Mouse (Mus musculus) kidney, adult 10 weeks (tissue): ENCODE results near the gene Gm16506. TPM values are rescaled to one million over a fixed set of nuclear protein-coding genes. Genes with fewer than 3 reads are reported as not detected.

ENCODE experiments used
- polyA plus RNA-seq: library from polyadenylated mRNA; stranded (reverse); fragments of 350-450 nt; fragmentation: Illumina TruSeq; extraction: RNeasy Lipid Tissue Mini Kit (QIAGEN cat#74804); gene quantifications from one replicate; pipeline ENCODE4 v1.2.3, GENCODE M21; 2014; ENCODE audit warnings: low read depth, low replicate concordance

Gm16506 gene
- not detected for polyA plus RNA-seq

DNA sequence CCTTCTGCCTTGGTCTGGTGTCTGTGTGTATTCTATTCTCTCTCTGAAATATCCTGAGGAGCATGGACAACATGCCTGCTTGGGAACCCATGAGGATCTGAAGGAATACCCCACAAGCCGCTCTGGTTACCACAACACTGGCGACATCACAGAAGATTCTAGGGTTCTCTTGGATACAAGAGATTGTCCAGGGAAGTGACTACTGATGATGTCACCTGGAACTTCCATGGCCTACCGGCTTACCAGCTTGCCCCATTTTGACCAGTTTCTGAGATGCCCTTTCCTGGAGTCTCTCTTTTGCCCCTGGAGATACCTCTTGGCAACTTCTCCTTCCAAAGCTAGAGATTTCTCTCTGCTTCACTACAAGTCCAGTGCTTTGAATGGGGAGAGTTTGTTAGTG lies at the start of gene Gm16506:
Gm16506 (minus strand) TSS at position 101 of the 400 bp plus-strand sequence.

DNA sequence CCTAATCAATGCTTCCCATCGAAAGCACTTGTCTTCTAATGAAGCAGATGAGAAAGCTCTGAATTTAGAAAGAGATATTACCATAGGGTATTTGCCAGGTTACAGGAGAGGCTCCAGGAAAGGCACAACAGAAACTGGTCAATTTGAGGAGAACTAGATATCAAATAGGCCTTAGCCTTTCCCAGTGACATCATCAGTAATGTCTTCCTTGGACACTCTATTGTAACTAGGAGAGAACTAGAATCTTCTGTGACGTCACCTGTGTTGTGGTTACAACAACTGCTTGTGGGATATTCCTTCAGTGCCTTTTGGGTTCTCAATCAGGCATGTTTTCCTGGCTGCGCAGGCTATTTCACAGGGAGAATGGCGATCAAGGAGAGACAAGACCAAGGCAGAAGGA lies 20.3 kb upstream of the Gm16506 start, which contains the start of gene Gm6526:
Gm6526 (plus strand) TSS at position 301 of the 400 bp plus-strand sequence.

DNA sequence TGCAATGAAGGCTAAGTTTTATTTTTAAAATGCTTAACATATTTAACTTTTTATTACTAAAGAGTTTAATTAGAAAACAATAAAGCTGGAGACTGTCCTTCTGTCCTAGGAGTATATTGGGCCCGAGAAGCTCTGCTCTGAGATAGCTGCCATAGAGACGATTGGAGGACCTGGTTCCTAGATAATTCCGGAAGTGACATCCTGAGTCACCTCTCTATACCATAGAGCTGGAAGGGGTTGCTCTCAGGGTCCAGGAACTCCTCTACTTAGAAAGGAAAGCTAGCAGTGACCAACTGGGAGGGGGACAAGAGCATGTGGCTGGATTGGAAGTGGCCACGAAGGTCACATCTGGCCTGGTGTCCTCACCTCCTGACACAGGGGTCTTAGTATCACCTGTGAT lies 29.7 kb downstream of the Gm16506 start, which contains the start of gene Gm7324:
Gm7324 (plus strand) TSS at position 208 of the 400 bp plus-strand sequence.

DNA sequence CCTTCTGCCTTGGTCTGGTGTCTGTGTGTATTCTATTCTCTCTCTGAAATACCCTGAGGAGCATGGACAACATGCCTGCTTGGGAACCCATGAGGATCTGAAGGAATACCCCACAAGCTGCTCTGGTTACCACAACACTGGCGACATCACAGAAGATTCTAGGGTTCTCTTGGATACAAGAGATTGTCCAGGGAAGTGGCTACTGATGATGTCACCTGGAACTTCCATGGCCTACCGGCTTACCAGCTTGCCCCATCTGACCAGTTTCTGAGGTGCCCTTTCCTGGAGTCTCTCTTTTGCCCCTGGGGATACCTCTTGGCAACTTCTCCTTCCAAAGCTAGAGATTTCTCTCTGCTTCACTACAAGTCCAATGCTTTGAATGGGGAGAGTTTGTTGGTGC lies 50.2 kb downstream of the Gm16506 start, which contains the start of gene Gm8165:
Gm8165 (minus strand) TSS at position 101 of the 400 bp plus-strand sequence.

Other genes starting within 250 kb of the Gm16506 start
- gene Gm5799, start 183.9 kb downstream of the Gm16506 start, polyA plus RNA-seq = 1.5 TPM
- not detected for gene Gm17654, start 148.3 kb downstream of the Gm16506 start, polyA plus RNA-seq
- not detected for gene Gm10375, start 119.5 kb downstream of the Gm16506 start, polyA plus RNA-seq
- gene Gm8165, start 50.3 kb downstream of the Gm16506 start, polyA plus RNA-seq = not detected
- gene Gm7324, start 29.7 kb downstream of the Gm16506 start, polyA plus RNA-seq = 2.6 TPM
- gene Gm6526, start 20.4 kb upstream of the Gm16506 start, polyA plus RNA-seq = not detected
- not detected for gene Gm8180, start 57.3 kb upstream of the Gm16506 start, polyA plus RNA-seq
- gene Ear1, start 148.0 kb upstream of the Gm16506 start, polyA plus RNA-seq = not detected
- not detected for gene Ear10, start 196.1 kb upstream of the Gm16506 start, polyA plus RNA-seq
- 0.85 TPM for gene Gm8113, start 197.9 kb upstream of the Gm16506 start, polyA plus RNA-seq
- not detected for gene Ang5, start 229.6 kb upstream of the Gm16506 start, polyA plus RNA-seq